Mouse (Mus musculus) CH12.LX (cell line): ENCODE measurements around the gene Phc2.

Experiments
- CTCF ChIP-seq, 2 experiments: IDR thresholded peaks in 1 of 2; conservative IDR thresholded peaks in 1 of 2; 2 replicates each; pipeline ENCODE4 v1.5.1; 2011 to 2012; ENCODE audit warnings: low read depth in 2 of 2, low read length in 2 of 2, improper control_type of control experiment in 1 of 2, inconsistent platforms in 1 of 2, mild to moderate bottlenecking in 1 of 2, moderate library complexity in 1 of 2
- HCFC1 ChIP-seq: IDR thresholded peaks from 2 replicates; pipeline ENCODE4 v1.6.1; 2012; ENCODE audit warnings: low read depth, mild to moderate bottlenecking, inconsistent platforms, low read length, improper control_type of control experiment
- POLR2A ChIP-seq: IDR thresholded peaks from 2 replicates; pipeline ENCODE4 v1.6.1; 2011; ENCODE audit warnings: low read depth, mild to moderate bottlenecking, improper control_type of control experiment, low read length
- TBP ChIP-seq: conservative IDR thresholded peaks from 2 replicates; pipeline ENCODE4 v1.6.1; 2011; ENCODE audit warnings: low read depth, low read length, improper control_type of control experiment
- USF1 ChIP-seq: IDR thresholded peaks from 2 replicates; pipeline ENCODE4 v1.6.1; 2014; ENCODE audit warnings: low read depth, mild to moderate bottlenecking, inconsistent platforms, low read length, improper control_type of control experiment
- ZKSCAN1 ChIP-seq: IDR thresholded peaks from 2 replicates; pipeline ENCODE4 v1.6.1; 2012; ENCODE audit warnings: low read depth, inconsistent platforms, low read length, improper control_type of control experiment, borderline replicate concordance

DNA sequence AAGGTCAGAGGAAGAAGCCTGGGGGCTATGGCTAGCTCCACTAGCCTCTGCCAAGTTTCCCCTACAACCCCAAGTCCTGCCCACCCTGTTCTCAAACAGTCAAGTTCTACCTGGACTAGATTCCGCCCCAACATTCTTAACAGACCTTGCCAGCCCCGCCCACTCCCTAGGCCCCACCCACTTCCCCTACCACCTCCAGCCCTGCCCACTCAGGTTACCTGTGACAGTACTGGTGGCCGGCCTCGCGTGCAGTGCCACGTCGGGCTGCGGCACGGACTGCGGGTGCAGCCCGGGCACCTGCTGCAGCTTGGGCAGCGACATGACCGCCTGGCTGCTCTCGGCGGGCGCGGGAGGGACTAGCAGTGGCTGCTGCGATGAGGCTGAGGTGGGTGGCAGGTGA, 135.1 kb downstream of the Phc2 start:
- no peak for TF ChIP-seq CTCF (conservative IDR thresholded peaks at IDR 0.05 in 1 of 2, IDR thresholded peaks at IDR 0.05 in 1 of 2; ENCODE audit: low read depth in 2 of 2, low read length in 2 of 2)
- TF ChIP-seq USF1 = no peak
- no peak for TF ChIP-seq HCFC1
- TF ChIP-seq ZKSCAN1 = no peak
- TF ChIP-seq TBP = no peak
- no peak for TF ChIP-seq POLR2A
